Mouse (Mus musculus): ENCODE measurements around the gene Idh3g.
"Not testable (repeated sequence)": the region's sequence is repeated elsewhere in the genome, so short reads cannot be mapped to it uniquely, and the experiment has no call there.

Gene Idh3g

GRCm38 (mm10) chrX:73756334-73757140, 30.2 kb downstream of the Idh3g start, which contains the start of gene Plxnb3:
Plxnb3 (plus strand) TSS chrX:73757090.
- no peak for DNase-seq (ENCODE audit: low read depth)

- DNase-seq (ENCODE audit: low read depth) = no peak
Measured at GRCm38 (mm10) chrX:73748977-73749376, 37.7 kb downstream of the Idh3g start.

GRCm38 (mm10) chrX:73744774-73745481, 41.8 kb downstream of the Idh3g start:
- no peak for DNase-seq (ENCODE audit: low read depth)

DNA sequence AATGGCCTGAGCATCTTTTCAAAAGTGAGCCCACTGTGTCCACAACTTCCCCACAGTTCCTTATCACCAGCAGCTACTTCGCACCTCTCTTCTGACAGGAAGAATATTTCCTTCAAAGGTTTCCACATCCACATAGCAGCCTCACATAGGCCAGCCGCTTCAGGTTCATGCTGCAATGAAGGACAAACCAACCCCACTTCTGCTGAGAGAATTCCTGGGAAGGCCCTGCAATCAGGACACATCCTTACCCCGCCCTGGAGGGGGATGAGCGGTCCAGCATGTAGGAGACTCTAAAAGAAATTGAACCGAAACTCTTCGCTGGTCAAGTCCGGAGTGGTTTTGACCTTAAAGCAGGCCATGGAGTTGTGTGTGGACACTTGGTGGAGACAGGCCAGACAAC, 46.9 kb downstream of the Idh3g start:
- not testable (repeated sequence) for DNase-seq (ENCODE audit: low read depth)

- no peak for DNase-seq (ENCODE audit: low read depth)
Measured at GRCm38 (mm10) chrX:73739151-73739550, 47.5 kb downstream of the Idh3g start.

DNA sequence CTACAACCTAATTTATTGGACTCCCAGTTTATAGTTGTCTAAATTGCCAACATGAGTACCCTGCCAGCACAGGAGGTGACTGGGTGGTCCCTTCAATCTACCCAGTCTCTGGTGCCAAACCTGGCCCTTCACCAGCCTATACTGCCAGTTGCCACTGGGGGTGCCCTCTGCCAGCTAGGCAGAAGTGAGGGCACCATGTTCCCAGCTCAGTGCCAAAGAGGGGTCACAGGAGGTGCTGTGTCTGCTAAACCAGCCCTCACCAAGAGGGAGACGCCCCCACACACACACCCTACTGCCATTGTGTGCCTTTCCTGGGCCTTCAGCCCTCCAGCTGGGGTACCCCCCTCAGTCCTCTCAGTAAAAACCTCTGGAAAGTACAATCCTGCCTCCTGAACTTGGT, 48.5 kb downstream of the Idh3g start:
- DNase-seq (ENCODE audit: low read depth) = no peak

- DNase-seq (ENCODE audit: low read depth) = no peak
Measured at GRCm38 (mm10) chrX:73730908-73731307, 55.8 kb downstream of the Idh3g start.
